Mouse (Mus musculus) CH12.LX (cell line): ENCODE data around the gene Tmem132d. TPM values are rescaled to one million over a fixed set of nuclear protein-coding genes. Genes with fewer than 3 reads are reported as not detected.

ENCODE experiments used
- DNase-seq: peaks from one replicate; pipeline ENCODE4 v3.0.0-alpha.2; 2013; ENCODE audit errors: extremely low read depth
- H3K27ac ChIP-seq: 2 replicates; pipeline ENCODE4 v1.5.1; 2012; ENCODE audit warnings: low read depth, mild to moderate bottlenecking, control low read depth, moderate library complexity; ENCODE audit not compliant: insufficient read depth
- H3K27me3 ChIP-seq: replicated peaks from 2 replicates; pipeline ENCODE3; 2012; ENCODE audit warnings: inconsistent platforms
- H3K36me3 ChIP-seq, 2 experiments: replicated peaks in 1 of 2; 2 replicates each; pipeline versions ENCODE3 to v1.6.1; 2012; ENCODE audit warnings: inconsistent platforms in 1 of 2, low read length in 1 of 2, mild to moderate bottlenecking in 1 of 2, mixed read lengths in 1 of 2, moderate library complexity in 1 of 2; ENCODE audit not compliant: control insufficient read depth in 1 of 2, insufficient read depth in 1 of 2
- H3K4me1 ChIP-seq, 2 experiments: 2 replicates each; pipeline ENCODE4 v1.6.1; 2012; ENCODE audit warnings: inconsistent platforms in 1 of 2, moderate library complexity in 1 of 2; ENCODE audit not compliant: insufficient read depth in 2 of 2, control insufficient read depth in 1 of 2
- H3K4me2 ChIP-seq: 2 replicates; pipeline ENCODE4 v1.6.1; 2012; ENCODE audit warnings: low read depth, mild to moderate bottlenecking, control low read depth; ENCODE audit not compliant: poor library complexity, insufficient read depth, severe bottlenecking
- H3K4me3 ChIP-seq, 3 experiments: fragments of 150-350 bp in 1 of 3; sonication (generic) in 1 of 3; replicated peaks in 1 of 3; 2 replicates each; pipeline versions ENCODE3 to v1.5.1; 2011 to 2012; ENCODE audit warnings: low read depth in 2 of 3, low read length in 2 of 3, mild to moderate bottlenecking in 2 of 3, moderate library complexity in 2 of 3, control low read depth in 1 of 3, improper control_type of control experiment in 1 of 3, inconsistent platforms in 1 of 3, mixed read lengths in 1 of 3; ENCODE audit not compliant: poor library complexity in 1 of 3
- H3K79me2 ChIP-seq: replicated peaks from 2 replicates; pipeline ENCODE4 v1.6.1; 2012; ENCODE audit warnings: mild to moderate bottlenecking, moderate library complexity; ENCODE audit not compliant: control insufficient read depth, poor library complexity, insufficient read depth, severe bottlenecking; ENCODE audit errors: extremely low read depth
- H3K9ac ChIP-seq: 2 replicates; pipeline ENCODE4 v1.6.1; 2012; ENCODE audit warnings: low read depth, mild to moderate bottlenecking, control low read depth, moderate library complexity; ENCODE audit not compliant: insufficient read depth
- H3K9me3 ChIP-seq: replicated peaks from 2 replicates; pipeline ENCODE3; 2012; ENCODE audit warnings: low read length, inconsistent platforms, mixed read lengths
- BHLHE40 ChIP-seq: IDR thresholded peaks from 2 replicates; pipeline ENCODE4 v1.6.1; 2011; ENCODE audit warnings: mild to moderate bottlenecking, low read depth, low read length, improper control_type of control experiment
- CHD2 ChIP-seq: IDR thresholded peaks from 2 replicates; pipeline ENCODE4 v1.6.1; 2011; ENCODE audit warnings: low read length, improper control_type of control experiment
- CTCF ChIP-seq, 2 experiments: IDR thresholded peaks in 1 of 2; conservative IDR thresholded peaks in 1 of 2; 2 replicates each; pipeline ENCODE4 v1.5.1; 2011 to 2012; ENCODE audit warnings: low read depth in 2 of 2, low read length in 2 of 2, improper control_type of control experiment in 1 of 2, inconsistent platforms in 1 of 2, mild to moderate bottlenecking in 1 of 2, moderate library complexity in 1 of 2
- E2F4 ChIP-seq: IDR thresholded peaks from 2 replicates; pipeline ENCODE4 v1.6.1; 2011; ENCODE audit warnings: low read depth, low read length, improper control_type of control experiment; ENCODE audit not compliant: insufficient replicate concordance
- EP300 ChIP-seq: IDR thresholded peaks from 2 replicates; pipeline ENCODE4 v1.6.1; 2011; ENCODE audit warnings: low read length, improper control_type of control experiment
- HCFC1 ChIP-seq: IDR thresholded peaks from 2 replicates; pipeline ENCODE4 v1.6.1; 2012; ENCODE audit warnings: low read depth, mild to moderate bottlenecking, inconsistent platforms, low read length, improper control_type of control experiment
- IRF4 ChIP-seq: IDR thresholded peaks from 2 replicates; pipeline ENCODE4 v1.6.1; 2014; ENCODE audit warnings: low read depth, mild to moderate bottlenecking, inconsistent platforms, low read length, improper control_type of control experiment
- JUND ChIP-seq: conservative IDR thresholded peaks from 2 replicates; pipeline ENCODE4 v1.6.1; 2011; ENCODE audit warnings: low read depth, low read length, improper control_type of control experiment
- KAT2A ChIP-seq: IDR thresholded peaks from 2 replicates; pipeline ENCODE4 v1.6.1; 2012; ENCODE audit warnings: low read length, improper control_type of control experiment, inconsistent platforms; ENCODE audit not compliant: insufficient replicate concordance
- MAX ChIP-seq: IDR thresholded peaks from 2 replicates; pipeline ENCODE4 v1.6.1; 2011; ENCODE audit warnings: low read length, improper control_type of control experiment
- MAZ ChIP-seq: IDR thresholded peaks from 2 replicates; pipeline ENCODE4 v1.6.1; 2012; ENCODE audit warnings: low read depth, mild to moderate bottlenecking, inconsistent platforms, low read length, improper control_type of control experiment, moderate library complexity
- MXI1 ChIP-seq: IDR thresholded peaks from 2 replicates; pipeline ENCODE4 v1.6.1; 2011; ENCODE audit warnings: mild to moderate bottlenecking, low read depth, low read length, improper control_type of control experiment
- MYC ChIP-seq: IDR thresholded peaks from 2 replicates; pipeline ENCODE4 v1.6.1; 2011; ENCODE audit warnings: low read depth, mild to moderate bottlenecking, improper control_type of control experiment, low read length
- NRF1 ChIP-seq: IDR thresholded peaks from 2 replicates; pipeline ENCODE4 v1.6.1; 2014; ENCODE audit warnings: low read depth, mild to moderate bottlenecking, inconsistent platforms, low read length, improper control_type of control experiment, moderate library complexity
- POLR2A ChIP-seq: IDR thresholded peaks from 2 replicates; pipeline ENCODE4 v1.6.1; 2011; ENCODE audit warnings: low read depth, mild to moderate bottlenecking, improper control_type of control experiment, low read length
- POLR2AphosphoS2 ChIP-seq: IDR thresholded peaks from 2 replicates; pipeline ENCODE4 v1.6.1; 2011; ENCODE audit warnings: low read depth, low read length, improper control_type of control experiment
- RAD21 ChIP-seq: IDR thresholded peaks from 2 replicates; pipeline ENCODE4 v1.6.1; 2011; ENCODE audit warnings: low read depth, mild to moderate bottlenecking, low read length, improper control_type of control experiment, moderate library complexity
- RCOR1 ChIP-seq: conservative IDR thresholded peaks from 2 replicates; pipeline ENCODE4 v1.6.1; 2012; ENCODE audit warnings: low read depth, mild to moderate bottlenecking, inconsistent platforms, low read length, improper control_type of control experiment
- SIN3A ChIP-seq: IDR thresholded peaks from 2 replicates; pipeline ENCODE4 v1.6.1; 2012; ENCODE audit warnings: low read length, improper control_type of control experiment, inconsistent platforms
- SMC3 ChIP-seq: IDR thresholded peaks from 2 replicates; pipeline ENCODE4 v1.6.1; 2011; ENCODE audit warnings: low read depth, low read length, improper control_type of control experiment
- TCF12 ChIP-seq: IDR thresholded peaks from 2 replicates; pipeline ENCODE4 v1.6.1; 2014; ENCODE audit warnings: low read depth, mild to moderate bottlenecking, inconsistent platforms, low read length, improper control_type of control experiment
- UBTF ChIP-seq: IDR thresholded peaks from 2 replicates; pipeline ENCODE4 v1.6.1; 2012; ENCODE audit warnings: low read depth, mild to moderate bottlenecking, inconsistent platforms, low read length, improper control_type of control experiment, moderate library complexity
- USF1 ChIP-seq: IDR thresholded peaks from 2 replicates; pipeline ENCODE4 v1.6.1; 2014; ENCODE audit warnings: low read depth, mild to moderate bottlenecking, inconsistent platforms, low read length, improper control_type of control experiment
- USF2 ChIP-seq: conservative IDR thresholded peaks from 2 replicates; pipeline ENCODE4 v1.6.1; 2011; ENCODE audit warnings: low read depth, low read length, improper control_type of control experiment
- ZKSCAN1 ChIP-seq: IDR thresholded peaks from 2 replicates; pipeline ENCODE4 v1.6.1; 2012; ENCODE audit warnings: low read depth, inconsistent platforms, low read length, improper control_type of control experiment, borderline replicate concordance
- ZMIZ1 ChIP-seq: IDR thresholded peaks from 2 replicates; pipeline ENCODE4 v1.6.1; 2012; ENCODE audit warnings: low read depth, mild to moderate bottlenecking, inconsistent platforms, low read length, improper control_type of control experiment
- ZNF384 ChIP-seq: IDR thresholded peaks from 2 replicates; pipeline ENCODE4 v1.6.1; 2012; ENCODE audit warnings: low read depth, low read length, improper control_type of control experiment, inconsistent platforms
- dilution Hi-C: fragments of 300-500 bp; cut with MboI; formaldehyde crosslinking; loops from 2 replicates; pipeline ENCODE4 v1.14.3; 2020; ENCODE audit warnings: low sequenced_read_pairs; ENCODE audit not compliant: extremely low pct_unique_long_range_greater_than_20kb, extremely low pct_ligation_motif_present
- in situ Hi-C: fragments of 300-500 bp; cut with MboI; formaldehyde crosslinking; loops from 3 replicates; pipeline ENCODE4 v1.14.3; 2019; ENCODE audit warnings: low sequenced_read_pairs, low pct_ligation_motif_present, low pct_unique_long_range_greater_than_20kb, mixed read lengths
- polyA plus RNA-seq: library from polyadenylated mRNA; unstranded; fragments of >175 nt; gene quantifications from 2 replicates; pipeline ENCODE4 v1.2.1, GENCODE M21; 2012; ENCODE audit warnings: low read depth; ENCODE audit not compliant: insufficient read length
- total RNA-seq, 2 experiments: library from RNA; depleted of rRNA; stranded (reverse); fragments of 300-350 nt in 1 of 2; fragments of >200 nt in 1 of 2; gene quantifications; 2 replicates each; pipeline ENCODE4 v1.2.3; 2012 to 2014

The Tmem132d gene
- total and polyA plus RNA-seq, 3 experiments: not detected

GRCm38 (mm10) chr5:128111664-128112063 lies 321.2 kb downstream of the Tmem132d start:
- in situ Hi-C loops: no loop called here

GRCm38 (mm10) chr5:128102556-128102955 lies 330.3 kb downstream of the Tmem132d start:
- no peak overlapping the region for H3K4me2 ChIP-seq
- dilution Hi-C loops: no loop called here
- H3K4me3 ChIP-seq: no peak overlapping the region
- no peaks in the 10 kb centered on the region for H3K36me3 ChIP-seq
- H3K9ac ChIP-seq: no peak overlapping the region
- no peak for DNase-seq
- TF ChIP-seq NRF1 (no peak), USF1 (no peak), E2F4 (no peak), TCF12 (no peak), SIN3A (no peak), SMC3 (no peak), BHLHE40 (no peak), ZKSCAN1 (no peak), RCOR1 (no peak), KAT2A (no peak), EP300 (no peak), CTCF (conservative IDR thresholded peaks at IDR 0.05 in 1 of 2, IDR thresholded peaks at IDR 0.05 in 1 of 2; ENCODE audit: low read depth in 2 of 2, low read length in 2 of 2) (no peak), MXI1 (no peak), ZMIZ1 (no peak), MAX (no peak), POLR2A (no peak), UBTF (no peak), POLR2AphosphoS2 (no peak)
- no peak overlapping the region for H3K27ac ChIP-seq
- H3K9me3 ChIP-seq: peaks cover 87% of the 10 kb centered on the region
- H3K27me3 ChIP-seq: no peaks in the 10 kb centered on the region
- no peaks in the 10 kb centered on the region for H3K4me1 ChIP-seq
- in situ Hi-C loops: no loop called here
- no peaks in the 10 kb centered on the region for H3K79me2 ChIP-seq

More at GRCm38 (mm10) chr5:128111664-128112063, 321.2 kb downstream of the Tmem132d start:
- H3K9me3 ChIP-seq: peaks cover 73% of the 10 kb centered on the region
- TF ChIP-seq RAD21: no peak
- TF ChIP-seq ZKSCAN1: no peak
- no peak for TF ChIP-seq USF2
- TF ChIP-seq TCF12: no peak
- no peak for TF ChIP-seq JUND
- TF ChIP-seq MYC: no peak
- TF ChIP-seq RCOR1: no peak
- TF ChIP-seq HCFC1: no peak
- TF ChIP-seq MAZ: no peak
- no peak for TF ChIP-seq EP300
- TF ChIP-seq SIN3A: no peak
- TF ChIP-seq IRF4: no peak
- TF ChIP-seq CHD2: no peak
- no peak for TF ChIP-seq ZNF384
- dilution Hi-C loops: no loop called here
- H3K36me3 ChIP-seq: no peaks in the 10 kb centered on the region
- no peak overlapping the region for H3K9ac ChIP-seq
- no peak overlapping the region for H3K27ac ChIP-seq
- H3K79me2 ChIP-seq: no peaks in the 10 kb centered on the region
- no peak overlapping the region for H3K4me3 ChIP-seq
- no peak for DNase-seq
- no peaks in the 10 kb centered on the region for H3K4me1 ChIP-seq
- no peak overlapping the region for H3K4me2 ChIP-seq
- H3K27me3 ChIP-seq: no peaks in the 10 kb centered on the region
